Mouse (Mus musculus): ENCODE measurements at regions not wholly inside any gene's neighbourhood (a gene's known extent, or its start where the extent isn't known, plus 50 kb on each side); places are given as distances from the start of the nearest gene placed in this dataset.
"Not testable (repeated sequence)": the region's sequence is repeated elsewhere in the genome, so short reads cannot be mapped to it uniquely, and the experiment has no call there.

- not testable (repeated sequence) for DNase-seq (ENCODE audit: extremely low read depth, low read depth)
These were observed 78.5 kb downstream of the 1700010I14Rik start for GRCm38 (mm10) chr17:9066633-9067032.

- no peak for DNase-seq (ENCODE audit: extremely low read depth, low read depth)
These were observed 80.9 kb downstream of the 1700010I14Rik start for GRCm38 (mm10) chr17:9068859-9069602.

DNA sequence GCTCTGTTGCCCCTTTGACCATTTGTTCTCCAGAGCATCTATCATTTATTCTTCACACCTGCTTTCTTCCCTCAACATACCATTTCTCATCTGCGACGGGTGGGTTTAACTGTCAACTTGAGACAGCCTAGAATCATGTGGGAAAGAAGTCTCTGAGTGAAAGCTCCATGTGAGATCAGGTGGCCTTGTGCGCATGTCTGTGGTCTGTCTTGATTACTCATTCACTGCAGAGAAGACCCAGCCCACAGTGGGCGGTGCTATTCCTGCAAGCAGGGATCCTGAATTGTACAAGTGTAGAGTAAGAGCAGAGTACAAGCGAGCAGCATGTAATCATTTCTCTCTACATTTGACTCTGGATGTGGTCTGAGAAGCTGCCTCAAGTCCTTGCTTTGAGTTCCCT lies 95.5 kb downstream of the 1700010I14Rik start:
- no peak for DNase-seq (ENCODE audit: extremely low read depth, low read depth)

DNA sequence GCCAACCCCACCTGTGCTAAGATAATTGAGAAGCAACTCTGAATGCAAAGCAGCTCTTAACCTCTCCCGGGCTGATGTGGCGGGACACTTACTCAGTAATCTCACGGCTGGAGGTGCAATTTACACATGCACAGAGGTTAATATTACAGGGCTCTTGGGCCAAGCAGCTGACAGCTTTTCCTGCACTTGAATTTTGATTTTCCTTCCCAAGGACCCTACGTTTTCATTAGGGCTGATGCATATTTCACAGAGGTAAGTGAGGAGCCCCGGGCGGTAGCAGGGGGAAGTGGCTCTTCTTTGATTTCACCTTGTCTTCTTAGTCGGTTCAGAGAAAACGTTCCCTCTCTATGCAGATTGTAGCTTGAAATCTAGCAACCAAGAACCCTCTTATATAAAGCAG lies 139.7 kb downstream of the 1700010I14Rik start:
- no peak for DNase-seq (ENCODE audit: extremely low read depth, low read depth)

GRCm38 (mm10) chr17:9145605-9146223 lies 157.6 kb downstream of the 1700010I14Rik start:
- DNase-seq (ENCODE audit: extremely low read depth, low read depth) = no peak

DNA sequence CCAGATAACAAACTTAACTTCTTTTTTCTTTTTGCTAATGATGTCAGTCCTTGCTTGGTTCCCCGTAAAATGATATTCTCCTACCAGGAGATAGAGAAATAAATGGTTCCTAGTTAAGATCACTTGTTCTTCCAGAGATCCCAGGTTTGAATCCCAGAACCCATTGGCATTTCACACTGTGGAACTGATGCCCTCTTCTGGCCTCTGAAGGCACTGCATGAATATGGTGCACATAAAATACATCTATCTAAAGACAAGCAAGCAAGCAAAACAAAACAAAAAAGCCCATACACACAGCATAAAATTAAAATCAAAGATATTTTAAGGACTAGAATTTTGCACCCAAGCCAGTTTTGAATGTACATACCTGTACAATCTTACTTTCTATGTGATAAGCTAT lies 162.5 kb downstream of the 1700010I14Rik start:
- no peak for DNase-seq (ENCODE audit: extremely low read depth, low read depth)

GRCm38 (mm10) chr17:9162148-9162547 lies 174.0 kb downstream of the 1700010I14Rik start:
- peak; percentile 68 for DNase-seq (ENCODE audit: extremely low read depth, low read depth)

GRCm38 (mm10) chr17:9162676-9163075 lies 174.5 kb downstream of the 1700010I14Rik start:
- DNase-seq (ENCODE audit: extremely low read depth, low read depth) = no peak

DNA sequence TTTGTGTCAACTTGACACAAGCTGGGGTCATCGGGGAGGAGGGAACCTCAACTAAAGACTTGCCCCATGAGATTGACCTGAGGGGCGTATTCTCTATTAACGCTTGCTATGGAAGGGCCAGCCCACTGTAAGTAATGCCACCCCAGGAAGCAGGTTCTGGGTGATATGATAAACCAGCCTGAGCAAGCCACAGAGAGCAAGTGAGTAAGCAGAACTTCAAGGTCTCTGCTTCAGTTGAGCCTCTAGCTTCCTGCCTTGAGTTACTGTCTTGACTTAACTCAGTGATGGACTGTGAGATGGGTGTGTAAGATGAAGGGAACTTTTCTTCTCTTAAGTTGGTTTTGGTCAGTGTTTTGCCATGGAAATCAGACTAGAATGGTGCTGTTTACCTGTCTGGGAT lies 175.2 kb downstream of the 1700010I14Rik start:
- peak; percentile 88 for DNase-seq (ENCODE audit: extremely low read depth, low read depth)

GRCm38 (mm10) chr17:9164501-9164900 lies 176.4 kb downstream of the 1700010I14Rik start:
- no peak for DNase-seq (ENCODE audit: extremely low read depth, low read depth)

- DNase-seq (ENCODE audit: extremely low read depth, low read depth) = no peak
These were observed 179.0 kb downstream of the 1700010I14Rik start for GRCm38 (mm10) chr17:9167161-9167560.

DNA sequence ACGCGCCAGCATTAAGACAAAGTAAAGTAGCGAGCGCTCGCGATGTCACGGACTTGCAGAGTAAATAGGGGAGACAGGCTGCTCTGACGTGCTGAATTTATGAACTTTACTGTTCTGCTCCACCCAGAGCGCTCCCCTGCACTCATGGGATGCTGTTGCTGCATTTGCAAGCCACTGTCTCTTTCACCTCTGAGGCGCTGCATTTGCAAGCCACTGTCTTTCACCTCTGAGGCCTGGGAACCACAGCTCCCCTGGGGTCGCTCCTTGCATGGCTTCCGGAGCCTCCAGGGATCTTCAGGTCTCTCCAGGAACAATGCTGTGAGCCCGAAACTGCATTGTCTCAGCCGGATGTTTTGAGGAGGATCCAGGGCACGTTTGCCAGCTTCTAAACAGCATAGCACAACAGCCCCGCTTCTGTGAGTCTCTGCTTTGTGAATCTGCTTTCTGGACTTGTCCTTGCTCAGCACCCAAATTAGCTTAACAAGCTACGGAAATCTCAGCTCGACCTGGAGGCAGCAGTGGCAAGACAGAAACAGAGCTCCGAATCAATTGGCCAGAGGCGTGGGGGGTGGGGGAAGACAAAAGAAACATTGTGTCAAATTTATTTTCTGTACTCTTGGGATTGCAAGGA lies 179.6 kb downstream of the 1700010I14Rik start:
- DNase-seq (ENCODE audit: extremely low read depth, low read depth) = no peak

DNA sequence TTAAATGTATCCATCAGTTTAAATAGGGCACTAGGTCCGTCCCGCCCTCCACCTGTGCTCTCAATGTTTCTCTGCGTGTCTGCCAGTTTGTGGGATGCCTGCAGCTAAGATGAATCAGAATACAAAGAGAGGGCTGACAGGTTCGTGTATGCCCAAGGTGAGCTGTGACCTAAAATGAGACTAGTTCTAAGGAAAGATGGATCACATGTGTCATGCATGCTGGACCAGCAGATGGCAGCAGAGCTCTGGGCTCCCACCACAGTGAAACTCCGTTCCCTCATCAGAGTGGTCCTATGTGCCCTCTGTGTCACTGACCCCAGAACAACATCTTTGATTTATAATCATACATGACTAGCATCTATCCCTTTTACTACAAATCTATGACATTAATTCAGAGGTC lies 180.3 kb downstream of the 1700010I14Rik start:
- no peak for DNase-seq (ENCODE audit: extremely low read depth, low read depth)

GRCm38 (mm10) chr17:9169371-9169770 lies 181.2 kb downstream of the 1700010I14Rik start:
- no peak for DNase-seq (ENCODE audit: extremely low read depth, low read depth)

DNA sequence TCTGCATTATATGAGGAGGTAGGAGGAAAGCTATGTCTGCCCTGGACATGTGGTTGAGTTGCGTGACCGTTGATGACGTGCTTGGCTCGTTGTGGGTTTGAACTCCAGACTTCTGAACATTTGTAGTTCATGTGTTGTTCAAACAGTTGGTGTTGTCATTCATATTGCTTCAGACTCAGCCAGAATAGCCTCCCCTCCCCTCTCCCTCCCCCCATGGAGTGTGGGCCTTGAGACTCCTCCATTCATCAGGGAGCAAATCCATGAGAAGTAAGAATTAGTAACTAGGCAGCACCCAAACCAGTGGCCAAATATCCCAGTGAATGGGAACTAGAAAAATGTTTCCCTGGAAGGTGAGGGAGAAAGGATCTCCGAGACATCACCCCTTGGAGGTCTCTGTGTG lies 209.0 kb downstream of the 1700010I14Rik start:
- DNase-seq (ENCODE audit: extremely low read depth, low read depth) = no peak

DNA sequence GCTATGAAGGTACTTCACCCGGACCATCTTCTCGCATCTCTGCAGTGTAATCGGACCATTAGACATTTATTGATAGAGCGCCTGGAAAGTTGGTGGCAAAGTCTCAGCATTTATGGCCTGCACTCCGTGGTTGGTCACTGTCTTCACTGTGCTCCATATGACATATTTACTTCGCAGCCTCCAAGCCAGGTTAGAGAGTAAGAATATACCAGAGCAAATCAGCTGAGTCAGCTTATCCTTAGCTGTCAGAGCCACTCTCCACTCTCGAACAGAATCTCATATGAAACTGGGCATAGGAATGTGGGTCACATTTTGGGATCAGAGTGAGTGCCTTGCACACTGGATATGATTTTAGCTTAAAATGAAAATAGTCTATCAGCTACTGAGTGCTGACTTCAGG lies 212.3 kb downstream of the 1700010I14Rik start:
- no peak for DNase-seq (ENCODE audit: extremely low read depth, low read depth)

- DNase-seq (ENCODE audit: extremely low read depth, low read depth) = no peak
These were observed 214.4 kb downstream of the 1700010I14Rik start for GRCm38 (mm10) chr17:9202496-9202895.

DNA sequence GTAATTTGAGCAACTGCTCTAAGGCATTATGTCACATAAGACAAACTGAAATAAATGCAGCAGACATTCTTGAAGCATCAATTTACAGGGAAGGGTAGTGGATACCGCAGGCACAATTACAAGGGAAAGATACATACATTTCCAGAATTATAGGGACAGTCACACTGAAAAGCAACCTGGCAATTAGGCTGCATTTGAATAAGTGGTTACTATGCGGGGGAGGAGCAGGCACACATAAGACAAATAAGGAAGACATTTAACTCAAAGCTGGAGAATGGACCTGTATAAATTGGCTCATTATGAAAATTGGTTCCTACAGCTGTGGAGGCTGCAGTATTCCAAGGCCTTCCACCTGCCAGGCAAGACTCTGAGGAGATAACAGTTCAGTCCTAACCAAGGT lies 211.2 kb upstream of the Gm17728 start:
- DNase-seq (ENCODE audit: extremely low read depth, low read depth) = no peak

DNA sequence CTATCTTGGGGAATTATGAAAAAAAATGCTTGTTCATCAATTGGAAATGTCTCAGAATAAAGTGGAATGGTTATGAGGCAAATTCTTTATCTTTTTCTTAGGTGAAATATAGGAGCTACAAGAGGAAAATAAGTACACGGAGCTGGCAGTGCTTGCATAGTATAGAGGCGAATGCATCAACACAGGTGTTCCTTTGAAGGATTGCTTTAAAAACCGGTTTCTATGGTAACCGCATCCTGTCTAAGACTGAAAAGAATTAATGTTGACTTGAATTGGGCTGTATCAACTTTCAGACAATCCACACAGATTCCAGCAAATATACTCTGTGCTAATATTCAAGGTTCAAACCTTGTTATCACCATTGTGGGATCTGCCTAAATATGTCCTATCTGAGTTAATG lies 198.8 kb upstream of the Gm17728 start:
- DNase-seq (ENCODE audit: extremely low read depth, low read depth) = no peak

GRCm38 (mm10) chr17:9227872-9228575 lies 193.8 kb upstream of the Gm17728 start:
- no peak for DNase-seq (ENCODE audit: extremely low read depth, low read depth)

DNA sequence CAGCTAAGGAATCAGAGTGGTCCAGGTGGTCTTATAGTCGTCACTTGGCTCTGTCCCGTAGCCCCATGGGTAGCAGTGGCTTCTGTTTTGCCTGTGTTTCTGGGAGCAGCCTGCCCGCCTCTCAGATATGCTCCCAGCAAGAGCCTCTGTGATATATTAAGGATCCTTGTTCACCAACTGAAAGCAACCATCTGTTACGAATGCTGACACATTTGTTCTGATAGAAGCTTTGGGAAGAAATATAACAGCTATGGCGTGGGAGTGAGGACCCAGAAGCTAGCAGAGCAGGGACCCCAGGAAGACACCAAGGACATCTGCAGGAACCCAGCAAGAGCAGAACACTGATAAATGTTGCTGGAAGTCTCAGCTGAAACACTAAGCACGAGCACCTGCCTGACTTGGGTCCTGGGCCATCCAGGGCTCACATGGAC lies 186.7 kb upstream of the Gm17728 start:
- no peak for DNase-seq (ENCODE audit: extremely low read depth, low read depth)

DNA sequence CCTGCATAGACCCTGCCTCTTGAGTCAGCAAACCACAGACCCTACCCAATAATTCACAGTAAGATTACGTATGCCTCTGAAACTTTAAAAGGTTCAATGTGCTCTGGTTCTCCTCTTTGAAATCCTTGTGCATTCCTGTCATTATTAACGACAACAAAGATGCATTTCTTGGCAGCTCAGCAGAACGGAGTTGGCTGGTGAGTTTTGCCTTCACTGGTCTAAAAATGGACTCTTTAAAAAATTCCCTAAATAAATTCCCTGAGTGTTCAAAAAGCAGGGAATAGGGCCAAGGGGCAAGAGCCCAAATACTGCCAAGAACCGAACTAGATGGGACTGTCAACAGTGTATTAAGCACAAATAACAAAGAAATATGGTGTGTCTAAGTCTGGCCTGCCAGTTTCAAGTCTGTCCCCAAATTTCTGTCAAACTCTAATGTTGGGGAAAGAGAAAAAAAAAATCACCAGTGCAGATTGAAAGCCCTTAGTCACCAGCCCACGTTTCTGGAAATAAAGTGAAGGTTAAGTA lies 163.2 kb upstream of the Gm17728 start:
- DNase-seq (ENCODE audit: extremely low read depth, low read depth) = no peak
